Mouse (Mus musculus) erythroblast, embryonic 14.5 days (primary cell): ENCODE measurements at regions not wholly inside any gene's neighbourhood (a gene's known extent, or its start where the extent isn't known, plus 50 kb on each side); places are given as distances from the start of the nearest gene placed in this dataset.

Experiments used
- GATA1 ChIP-seq: IDR thresholded peaks from 2 replicates; pipeline ENCODE4 v1.6.1; 2012; ENCODE audit warnings: low read length, inconsistent platforms, mixed read lengths
- TAL1 ChIP-seq: IDR thresholded peaks from 3 replicates; pipeline ENCODE4 v1.6.1; 2012; ENCODE audit warnings: low read length, inconsistent platforms, mixed read lengths

- no peak for TF ChIP-seq TAL1
- TF ChIP-seq GATA1, result no peak
These were observed 316.4 kb downstream of the Gm49356 start for GRCm38 (mm10) chr15:59205544-59205943.
